Mouse (Mus musculus) intestine, postnatal 0 days (tissue): ENCODE measurements around the gene Ppp1r21. TPM values are rescaled to one million over a fixed set of nuclear protein-coding genes. Genes with fewer than 3 reads are reported as not detected.

Experiments
- ATAC-seq: fragments of 200-750 bp; cut with Nextera tagmentation; 2 replicates; pipeline ENCODE4 v1.8.0; 2017; ENCODE audit warnings: mild to moderate bottlenecking, moderate TSS enrichment, moderate library complexity
- H3K27ac ChIP-seq: fragments of 300-500 bp; sonication (generic); 2 replicates; pipeline ENCODE4 v1.5.1; 2014; ENCODE audit warnings: mild to moderate bottlenecking, low read depth, low read length, moderate library complexity
- H3K27me3 ChIP-seq: fragments of 300-500 bp; sonication (generic); replicated peaks from 2 replicates; pipeline ENCODE4 v1.6.1; 2014; ENCODE audit warnings: low read length, mixed read lengths; ENCODE audit not compliant: control insufficient read depth, insufficient read depth
- H3K36me3 ChIP-seq: fragments of 300-500 bp; sonication (generic); 2 replicates; pipeline ENCODE4 v1.6.1; 2014; ENCODE audit warnings: mild to moderate bottlenecking, moderate library complexity; ENCODE audit not compliant: control insufficient read depth, insufficient read depth
- H3K4me1 ChIP-seq: fragments of 300-500 bp; sonication (generic); replicated peaks from 2 replicates; pipeline ENCODE4 v1.6.1; 2014; ENCODE audit warnings: antibody characterized with exemption, low read length, mixed read lengths; ENCODE audit not compliant: control insufficient read depth, insufficient read depth
- H3K4me2 ChIP-seq: fragments of 300-500 bp; sonication (generic); replicated peaks from 2 replicates; pipeline ENCODE4 v1.6.1; 2014; ENCODE audit warnings: low read depth, mild to moderate bottlenecking, moderate library complexity
- H3K4me3 ChIP-seq: fragments of 300-500 bp; sonication (generic); 2 replicates; pipeline ENCODE4 v1.5.1; 2014; ENCODE audit warnings: low read depth, low read length
- H3K9ac ChIP-seq: fragments of 300-500 bp; sonication (generic); 2 replicates; pipeline ENCODE4 v1.6.1; 2014; ENCODE audit warnings: mild to moderate bottlenecking, low read depth, low read length
- H3K9me3 ChIP-seq: fragments of 300-500 bp; sonication (generic); 2 replicates; pipeline ENCODE4 v1.6.1; 2016; ENCODE audit warnings: mixed run types; ENCODE audit not compliant: control insufficient read depth
- CTCF ChIP-seq: sonication (generic); IDR thresholded peaks from 2 replicates; pipeline ENCODE4 v1.5.1; 2016; ENCODE audit warnings: low read depth, mild to moderate bottlenecking, control low read depth, antibody characterized with exemption, moderate library complexity
- WGBS: fragments of 180-500 bp; shearing (Covaris S2); extraction: QIAGEN DNeasy Blood & Tissue Kit; methylation state at CpG from one replicate; pipeline ENCODE4 v1.1.7; 2014; 5-methylcytosine and 5-hydroxymethylcytosine counted together
- polyA plus RNA-seq: library from polyadenylated mRNA; unstranded; fragments of >200 nt; fragmentation: Nextera tagmentation; extraction: Ambion mirVana; gene quantifications from 2 replicates; pipeline ENCODE4 v1.2.1, GENCODE M21; 2015

The Ppp1r21 gene
- polyA plus RNA-seq, 1 experiment from 2014 or later = 25.8 TPM

DNA sequence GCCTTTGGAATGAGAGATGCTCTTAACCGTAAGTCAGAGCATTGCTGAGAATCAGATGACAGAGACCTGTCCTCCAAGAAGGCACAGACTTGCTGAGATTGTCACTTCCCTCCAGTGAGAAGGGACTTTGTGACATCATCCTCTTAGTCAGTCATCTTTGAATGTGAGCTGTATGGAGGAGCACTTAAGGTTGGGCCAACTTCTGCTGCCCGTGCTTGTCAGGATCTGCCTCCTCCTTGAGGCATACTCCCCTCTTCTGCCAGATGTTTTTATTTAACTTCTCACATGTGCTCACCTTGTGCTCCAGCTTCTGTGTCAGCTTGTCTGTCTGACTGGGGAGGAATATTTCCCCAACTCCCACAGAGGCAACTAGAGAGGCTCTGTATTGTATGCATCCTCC lies 81.1 kb downstream of the Ppp1r21 start:
- Histone ChIP-seq H3K4me2 (no peak overlapping the region), H3K9me3 (no peaks in the 10 kb centered on the region), H3K27ac (no peak overlapping the region), H3K27me3 (no peaks in the 10 kb centered on the region), H3K36me3 (no peaks in the 10 kb centered on the region), H3K9ac (no peak overlapping the region), H3K4me3 (no peak overlapping the region), H3K4me1 (no peaks in the 10 kb centered on the region)
- ATAC-seq = no peak
- 68% methylated on average over 2 of the region's 2 CpGs for WGBS
- no peak for TF ChIP-seq CTCF

DNA sequence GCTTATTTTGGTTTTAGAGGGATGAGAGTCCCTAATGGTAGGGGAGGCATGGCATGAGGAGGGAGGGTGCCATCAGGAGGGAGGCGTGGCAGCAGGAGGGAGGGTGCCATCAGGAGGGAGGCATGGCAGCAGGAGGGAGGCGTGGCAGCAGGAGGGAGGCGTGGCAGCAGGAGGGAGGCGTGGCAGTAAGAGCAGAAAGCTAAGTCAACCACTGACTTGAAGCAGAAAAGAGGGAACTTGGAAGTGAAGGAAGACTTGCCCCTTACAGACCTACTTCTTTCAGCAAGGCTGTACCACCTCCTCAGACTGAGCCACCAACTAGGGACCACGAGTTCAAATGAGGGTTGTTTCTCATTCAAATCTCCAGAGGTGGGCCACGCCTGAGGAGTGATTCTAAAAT lies 83.3 kb downstream of the Ppp1r21 start:
- H3K27me3 ChIP-seq = no peaks in the 10 kb centered on the region
- no peaks in the 10 kb centered on the region for H3K9me3 ChIP-seq
- no peak for TF ChIP-seq CTCF
- H3K9ac ChIP-seq = no peak overlapping the region
- H3K4me1 ChIP-seq = no peaks in the 10 kb centered on the region
- WGBS = 45% methylated on average over 6 of the region's 6 CpGs
- no peak overlapping the region for H3K4me3 ChIP-seq
- no peak overlapping the region for H3K4me2 ChIP-seq
- peak; percentile 46; the same call in 1 of the 2 replicates for ATAC-seq
- no peaks in the 10 kb centered on the region for H3K36me3 ChIP-seq
- H3K27ac ChIP-seq = no peak overlapping the region

DNA sequence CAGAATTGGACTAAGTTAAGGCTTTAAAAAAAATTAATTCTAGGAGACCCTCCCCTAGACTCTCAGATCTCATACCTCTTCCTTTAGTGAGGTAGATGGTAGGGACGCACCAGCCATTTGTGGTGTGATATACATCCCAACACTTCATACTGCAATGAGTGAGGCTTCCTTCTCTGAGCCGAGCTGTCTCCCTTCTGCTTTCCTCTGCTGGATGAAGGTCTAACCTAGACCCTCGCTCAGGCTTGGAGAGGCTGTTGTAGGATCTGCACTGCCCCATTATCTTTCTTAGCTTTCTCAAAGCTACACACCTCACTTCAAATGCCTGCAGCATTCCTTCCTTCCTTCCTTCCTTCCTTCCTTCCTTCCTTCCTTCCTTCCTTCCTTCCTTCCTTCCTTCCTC lies 83.8 kb downstream of the Ppp1r21 start:
- Histone ChIP-seq H3K4me2 (no peak overlapping the region), H3K9ac (no peak overlapping the region), H3K9me3 (no peaks in the 10 kb centered on the region), H3K4me3 (no peak overlapping the region), H3K4me1 (no peaks in the 10 kb centered on the region), H3K27ac (no peak overlapping the region), H3K36me3 (no peaks in the 10 kb centered on the region), H3K27me3 (no peaks in the 10 kb centered on the region)
- no peak for TF ChIP-seq CTCF
- 77% methylated on average over 3 of the region's 3 CpGs for WGBS
- ATAC-seq = no peak

DNA sequence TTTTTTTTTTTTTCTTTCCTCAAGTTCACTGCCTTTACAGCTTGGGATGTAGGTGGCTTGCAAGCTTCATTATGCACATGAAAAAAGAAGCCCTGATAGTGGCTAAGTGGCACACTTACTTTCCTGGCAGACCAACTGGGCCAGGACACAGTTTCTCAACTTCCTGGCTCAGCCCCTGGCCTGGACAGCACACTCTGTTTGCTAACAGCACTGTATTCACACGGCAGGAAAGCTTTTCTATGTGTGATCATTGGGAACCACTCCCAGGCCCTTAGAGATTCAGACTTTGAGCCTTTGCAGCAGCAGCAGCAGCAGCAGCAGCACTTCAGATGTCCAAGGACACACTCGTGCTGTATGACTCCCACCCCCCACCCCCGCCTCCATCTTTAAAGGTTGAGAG lies 84.3 kb downstream of the Ppp1r21 start:
- Histone ChIP-seq H3K9me3 (no peaks in the 10 kb centered on the region), H3K9ac (no peak overlapping the region), H3K4me1 (no peaks in the 10 kb centered on the region), H3K4me3 (no peak overlapping the region), H3K27me3 (no peaks in the 10 kb centered on the region), H3K36me3 (no peaks in the 10 kb centered on the region), H3K4me2 (no peak overlapping the region), H3K27ac (peak overlapping the region; percentile 35)
- TF ChIP-seq CTCF = no peak
- peak; percentile 87 for ATAC-seq
- 25% methylated on average over 3 of the region's 3 CpGs for WGBS

DNA sequence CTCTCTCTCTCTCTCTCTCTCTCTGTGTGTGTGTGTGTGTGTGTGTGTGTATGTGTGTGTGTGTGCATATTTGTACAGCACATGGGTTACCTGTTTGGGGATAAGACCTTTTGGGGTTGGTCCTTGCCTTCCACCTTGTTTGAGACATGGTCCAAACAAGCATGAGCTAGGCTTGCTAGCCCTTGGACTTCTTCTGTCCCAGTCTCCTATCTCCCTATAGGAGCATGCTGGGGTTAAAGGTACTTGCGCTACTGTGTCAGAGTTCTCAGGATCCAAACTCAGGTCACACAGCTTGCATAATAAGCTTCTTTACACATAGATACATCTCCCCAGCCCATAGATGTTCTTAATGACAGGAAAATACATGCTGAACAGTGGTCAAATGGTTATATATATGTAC lies 84.8 kb downstream of the Ppp1r21 start:
- H3K27me3 ChIP-seq = no peaks in the 10 kb centered on the region
- no peak overlapping the region for H3K4me2 ChIP-seq
- no peak overlapping the region for H3K27ac ChIP-seq
- H3K9me3 ChIP-seq = no peaks in the 10 kb centered on the region
- no peak overlapping the region for H3K9ac ChIP-seq
- TF ChIP-seq CTCF = no peak
- H3K4me1 ChIP-seq = no peaks in the 10 kb centered on the region
- ATAC-seq = 0 out of 2 replicates have a peak, but pooled peaks have one; percentile 46
- no peak overlapping the region for H3K4me3 ChIP-seq
- 80% methylated on average over 1 of the region's 1 CpGs for WGBS
- H3K36me3 ChIP-seq = no peaks in the 10 kb centered on the region

DNA sequence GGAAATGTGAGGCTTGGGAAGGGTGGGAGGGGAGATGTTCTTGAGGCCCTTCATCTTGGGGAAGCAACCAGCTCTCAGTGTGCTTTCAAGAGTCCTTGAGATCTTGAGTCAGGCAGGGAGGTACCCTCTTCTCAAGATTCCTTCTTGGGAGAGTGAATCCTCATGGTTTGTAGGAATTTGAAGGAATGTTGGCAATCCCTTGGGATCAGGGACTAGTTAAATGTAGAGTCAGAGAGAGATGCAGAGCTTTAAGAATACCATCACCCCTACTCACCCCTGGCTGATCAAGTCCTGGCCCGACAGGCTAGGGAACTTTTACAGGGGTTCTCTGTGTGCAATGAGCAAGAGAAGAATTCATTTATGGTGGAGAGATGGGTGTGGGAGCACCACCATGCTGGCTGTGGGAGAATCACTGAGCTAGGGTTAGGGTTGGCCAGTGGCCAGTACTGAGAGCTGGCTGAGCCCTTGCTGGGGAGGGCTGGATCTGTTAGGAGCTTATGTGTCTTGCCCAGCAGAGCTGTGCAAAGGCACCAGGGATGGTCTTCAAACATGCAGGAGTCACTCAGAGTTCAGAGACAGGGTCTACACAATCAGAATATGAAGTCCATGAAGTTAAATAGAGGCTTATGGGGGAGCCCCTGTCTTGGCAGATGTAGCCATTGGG lies 85.7 kb downstream of the Ppp1r21 start:
- no peaks in the 10 kb centered on the region for H3K36me3 ChIP-seq
- no peaks in the 10 kb centered on the region for H3K9me3 ChIP-seq
- H3K4me1 ChIP-seq = no peaks in the 10 kb centered on the region
- no peak for ATAC-seq
- H3K4me2 ChIP-seq = no peak overlapping the region
- 78% methylated on average over 1 of the region's 1 CpGs for WGBS
- H3K27me3 ChIP-seq = no peaks in the 10 kb centered on the region
- H3K9ac ChIP-seq = no peak overlapping the region
- TF ChIP-seq CTCF = no peak
- H3K27ac ChIP-seq = no peak overlapping the region
- no peak overlapping the region for H3K4me3 ChIP-seq
